Mouse (Mus musculus) bone marrow, adult 2 months (tissue): ENCODE data around the gene Nudt6.

ENCODE experiments used
- CTCF ChIP-seq: fragments of 200-500 bp; IDR thresholded peaks from 2 replicates; pipeline ENCODE4 v1.5.1; 2011; ENCODE audit warnings: low read length, control low read depth; ENCODE audit not compliant: control insufficient read depth, insufficient read depth
- POLR2A ChIP-seq: fragments of 200-500 bp; IDR thresholded peaks from 2 replicates; pipeline ENCODE4 v1.6.1; 2011; ENCODE audit warnings: low read depth, mild to moderate bottlenecking, control low read depth, low read length, borderline replicate concordance; ENCODE audit not compliant: control insufficient read depth

DNA sequence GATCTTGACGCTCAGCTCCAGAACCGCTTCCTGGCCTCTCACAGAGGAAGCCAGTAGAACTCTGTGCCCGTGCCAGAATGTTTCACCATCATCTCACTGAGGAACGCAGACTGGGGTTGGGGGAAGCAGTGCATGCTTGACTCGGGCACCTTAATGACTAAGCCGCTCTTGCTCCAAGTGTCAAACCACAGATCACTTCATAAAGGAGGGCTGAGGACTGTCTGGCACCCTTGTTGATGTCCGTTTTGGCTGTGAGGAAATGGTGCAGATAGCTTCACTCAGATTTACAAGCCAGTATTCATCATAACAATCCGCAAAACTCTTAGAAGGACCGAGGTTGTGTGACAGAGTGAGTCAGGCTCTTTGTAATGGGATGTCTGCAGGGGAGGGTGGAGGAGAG, 59.3 kb downstream of the Nudt6 start:
- TF ChIP-seq CTCF (no peak), POLR2A (no peak)
